Mouse (Mus musculus): ENCODE results near the gene Cdk2ap2. TPM values are rescaled to one million over a fixed set of nuclear protein-coding genes. Genes with fewer than 3 reads are reported as not detected.
"Not testable (repeated sequence)": the region's sequence is repeated elsewhere in the genome, so short reads cannot be mapped to it uniquely, and the experiment has no call there.

Cdk2ap2 gene
- total RNA-seq, 2 experiments from 2014 or later = 28.9 to 37.6 TPM

GRCm38 (mm10) chr19:4066280-4066679 lies 30.7 kb upstream of the Cdk2ap2 start:
- DNase-seq (ENCODE audit: extremely low spot score in 1 of 2, low spot score in 1 of 2) = no peak

GRCm38 (mm10) chr19:4066877-4067276 lies 30.1 kb upstream of the Cdk2ap2 start:
- DNase-seq (ENCODE audit: extremely low spot score in 1 of 2, low spot score in 1 of 2) = no peak

GRCm38 (mm10) chr19:4068242-4068641 lies 28.7 kb upstream of the Cdk2ap2 start:
- DNase-seq (ENCODE audit: extremely low spot score in 1 of 2, low spot score in 1 of 2) = not testable (repeated sequence)

- DNase-seq (ENCODE audit: extremely low spot score in 1 of 2, low spot score in 1 of 2) = no peak
These were observed 28.1 kb upstream of the Cdk2ap2 start for GRCm38 (mm10) chr19:4068717-4069410.

GRCm38 (mm10) chr19:4070311-4070710 lies 26.7 kb upstream of the Cdk2ap2 start:
- DNase-seq (ENCODE audit: extremely low spot score in 1 of 2, low spot score in 1 of 2) = no peak

- no peak for DNase-seq (ENCODE audit: extremely low spot score in 1 of 2, low spot score in 1 of 2)
These were observed 26.2 kb upstream of the Cdk2ap2 start for GRCm38 (mm10) chr19:4070756-4071155.

GRCm38 (mm10) chr19:4071406-4071805 lies 25.6 kb upstream of the Cdk2ap2 start:
- DNase-seq (ENCODE audit: extremely low spot score in 1 of 2, low spot score in 1 of 2) = no peak

GRCm38 (mm10) chr19:4072706-4073424 lies 24.1 kb upstream of the Cdk2ap2 start:
- no peak for DNase-seq (ENCODE audit: extremely low spot score in 1 of 2, low spot score in 1 of 2)

GRCm38 (mm10) chr19:4075531-4075930 lies 21.5 kb upstream of the Cdk2ap2 start:
- no peak for DNase-seq (ENCODE audit: extremely low spot score in 1 of 2, low spot score in 1 of 2)

- DNase-seq (ENCODE audit: extremely low spot score in 1 of 2, low spot score in 1 of 2) = no peak
These were observed 17.4 kb upstream of the Cdk2ap2 start for GRCm38 (mm10) chr19:4079594-4079993.

GRCm38 (mm10) chr19:4080511-4081009 lies 16.4 kb upstream of the Cdk2ap2 start:
- no peak for DNase-seq (ENCODE audit: extremely low spot score in 1 of 2, low spot score in 1 of 2)

- no peak for DNase-seq (ENCODE audit: extremely low spot score in 1 of 2, low spot score in 1 of 2)
These were observed 15.6 kb upstream of the Cdk2ap2 start, which contains the start of gene Cabp2 for GRCm38 (mm10) chr19:4081394-4081793. TSS of gene Cabp2 (plus strand) at chr19:4081578.

GRCm38 (mm10) chr19:4082219-4082965 lies 14.6 kb upstream of the Cdk2ap2 start:
- DNase-seq (ENCODE audit: extremely low spot score in 1 of 2, low spot score in 1 of 2) = no peak

- DNase-seq (ENCODE audit: extremely low spot score in 1 of 2, low spot score in 1 of 2) = no peak
These were observed 13.7 kb upstream of the Cdk2ap2 start for GRCm38 (mm10) chr19:4083316-4083715.

GRCm38 (mm10) chr19:4083826-4084225 lies 13.2 kb upstream of the Cdk2ap2 start:
- DNase-seq (ENCODE audit: extremely low spot score in 1 of 2, low spot score in 1 of 2) = no peak

GRCm38 (mm10) chr19:4084984-4085383 lies 12.0 kb upstream of the Cdk2ap2 start:
- no peak for DNase-seq (ENCODE audit: extremely low spot score in 1 of 2, low spot score in 1 of 2)

- no peak for DNase-seq (ENCODE audit: extremely low spot score in 1 of 2, low spot score in 1 of 2)
These were observed 10.8 kb upstream of the Cdk2ap2 start for GRCm38 (mm10) chr19:4086156-4086555.

GRCm38 (mm10) chr19:4087090-4087489 lies 9.9 kb upstream of the Cdk2ap2 start:
- no peak for DNase-seq (ENCODE audit: extremely low spot score in 1 of 2, low spot score in 1 of 2)

GRCm38 (mm10) chr19:4088146-4088545 lies 8.8 kb upstream of the Cdk2ap2 start:
- no peak for DNase-seq (ENCODE audit: extremely low spot score in 1 of 2, low spot score in 1 of 2)

- DNase-seq (ENCODE audit: extremely low spot score in 1 of 2, low spot score in 1 of 2) = no peak
These were observed 7.9 kb upstream of the Cdk2ap2 start for GRCm38 (mm10) chr19:4089128-4089527.

- DNase-seq (ENCODE audit: extremely low spot score in 1 of 2, low spot score in 1 of 2) = no peak
These were observed 6.5 kb upstream of the Cdk2ap2 start for GRCm38 (mm10) chr19:4090446-4090845.
